ENCODE assay signal across 12 mouse cellular contexts in the genomic region with DNA sequence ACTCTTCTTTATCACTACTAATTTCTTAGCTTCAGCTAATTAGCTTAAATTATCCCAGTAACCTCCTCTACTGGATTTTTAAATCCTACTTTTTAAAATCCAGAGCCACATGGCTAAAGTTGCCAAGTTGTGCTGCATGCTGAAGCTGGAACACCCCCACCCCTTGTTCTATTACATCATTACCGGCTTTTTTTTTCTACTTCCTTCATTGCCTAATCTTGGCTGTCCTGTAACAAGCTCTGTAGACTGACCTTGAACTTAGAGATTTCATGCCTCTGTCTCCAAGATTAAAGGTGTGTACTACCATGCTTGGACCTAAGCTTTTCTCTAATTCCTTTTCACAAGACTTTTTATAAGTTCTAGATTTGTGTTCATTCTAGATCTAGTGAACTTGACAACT.
"Had no signal": no experiment of that assay in that cellular context is flagged by ENCODE, and none has a peak within 500 bp of the region (broad histone marks: within the 10 kb centered on the region; RNA-seq: fewer than 3 reads in every experiment).

No protein-coding gene starts in this region.

- DNase-seq: lung, adult 18-20 months; lung, embryonic 14.5 days; lung, postnatal 10 days; lung, postnatal 4 days; midbrain, embryonic 14.5 days; retina, postnatal 1 day; right cerebral cortex, adult 18-20 months; right cerebral cortex, postnatal 14 days; thymus, adult 2 months; thymus, postnatal 25 days; thymus, postnatal 4 days had no signal

- ATAC-seq: midbrain, embryonic 16.5 days had no signal
